Mouse (Mus musculus) T-helper 2 cell (primary cell): ENCODE results near the gene P3h1.

ENCODE experiments used
- in situ Hi-C: fragments of 300-600 bp; cut with MboI, MseI; formaldehyde crosslinking; loops from one replicate; pipeline ENCODE4 v1.15.1; 2025; ENCODE audit warnings: high pct_unique_total_duplicates

Gene P3h1

DNA sequence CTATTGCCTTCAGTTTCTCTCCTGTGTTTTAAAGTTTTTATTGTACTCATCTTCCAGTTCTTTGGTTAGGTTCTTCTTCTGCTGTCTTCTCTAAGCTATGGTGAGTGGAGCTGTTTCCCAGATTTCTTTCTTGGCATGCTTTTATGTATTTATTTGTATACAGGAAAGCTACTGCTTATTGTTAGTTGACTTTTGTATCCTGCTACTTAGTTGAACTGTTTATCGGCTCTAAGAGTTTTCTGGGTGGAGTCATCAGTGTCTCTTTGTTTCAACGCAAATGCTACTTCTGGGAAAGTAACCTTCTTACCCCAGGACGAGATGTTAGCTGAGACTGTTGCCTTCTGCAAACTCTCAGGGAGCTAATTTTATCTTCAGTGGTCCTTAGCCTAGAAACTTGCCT lies 30.7 kb downstream of the P3h1 start:
- in situ Hi-C loops, result no loop called here

DNA sequence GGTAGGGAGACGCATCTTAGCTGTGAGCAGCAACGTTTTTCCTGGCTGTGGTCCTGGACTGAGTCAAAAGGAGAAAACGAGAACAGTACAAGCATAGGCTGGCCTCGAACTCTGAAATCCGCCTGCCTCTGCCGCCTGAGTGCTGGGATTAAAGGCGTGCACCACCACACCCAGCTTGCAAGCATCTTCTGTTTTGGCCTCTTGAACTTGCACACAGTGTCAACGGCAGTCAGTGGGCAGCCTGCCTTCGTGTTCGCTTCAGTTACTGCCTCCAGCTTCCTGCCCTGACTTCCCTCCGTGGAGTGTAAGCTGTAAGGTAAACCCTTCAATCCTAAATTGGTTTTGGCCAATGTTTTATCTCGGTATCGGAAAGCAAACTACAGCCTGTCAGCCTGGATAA lies 33.9 kb downstream of the P3h1 start:
- in situ Hi-C loops, result no loop called here

DNA sequence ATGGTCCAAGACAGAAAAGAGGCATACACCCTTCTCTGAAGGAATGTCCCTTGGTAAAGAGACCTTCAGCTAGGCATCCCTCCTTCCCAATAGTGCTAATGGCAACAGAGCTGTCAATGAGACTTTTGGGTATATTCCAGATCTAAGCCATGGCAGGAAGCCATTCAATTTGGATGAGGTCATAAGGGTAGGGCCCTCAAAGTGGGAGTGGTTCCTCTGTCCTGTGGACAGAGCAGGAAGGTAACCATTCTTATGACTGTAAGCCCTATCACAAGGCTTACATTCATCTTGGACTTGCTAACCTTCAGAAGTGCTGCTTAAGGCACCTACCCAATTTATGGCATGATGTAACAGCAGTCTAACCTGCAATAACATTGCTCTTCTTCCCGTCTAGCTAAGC lies 41.9 kb downstream of the P3h1 start:
- in situ Hi-C loops, result loop anchor here (10.0 to 25.0 kb wide), 2 partner anchors 1288 to 1360 kb away; partner anchors contain the start of genes Ctps and Ipo13

GRCm38 (mm10) chr4:119275226-119275625 lies 42.5 kb downstream of the P3h1 start:
- in situ Hi-C loops, result loop anchor here (10.0 to 25.0 kb wide), 2 partner anchors 1287 to 1360 kb away; partner anchors contain the start of genes Ctps and Ipo13

- in situ Hi-C loops, result loop anchor here (10.0 to 25.0 kb wide), 2 partner anchors 1287 to 1361 kb away; partner anchors contain the start of genes Ctps and Ipo13
These were observed 43.0 kb downstream of the P3h1 start for GRCm38 (mm10) chr4:119275726-119276125.

GRCm38 (mm10) chr4:119278784-119279183 lies 46.1 kb downstream of the P3h1 start:
- in situ Hi-C loops, result loop anchor here (10.0 to 25.0 kb wide), 2 partner anchors 1284 to 1364 kb away; partner anchors contain the start of genes Ctps and Ipo13

DNA sequence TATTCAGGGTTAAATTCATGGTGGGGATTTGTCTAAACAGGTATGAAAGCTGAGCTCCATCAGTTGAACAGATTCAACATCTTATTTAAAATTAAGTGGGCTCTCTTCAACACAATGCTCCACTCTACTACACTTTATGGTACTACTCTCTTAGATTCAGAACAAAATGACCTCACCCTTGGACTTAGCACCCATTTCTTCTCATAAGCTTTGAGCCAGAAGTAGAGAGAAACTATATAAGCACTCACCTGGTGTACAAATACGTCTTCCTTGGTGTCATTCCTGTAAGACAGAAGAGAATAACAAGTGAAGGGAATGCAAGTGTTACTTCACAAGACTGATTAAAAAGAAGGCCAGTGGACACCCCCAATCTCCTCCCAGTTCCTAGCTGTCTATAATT lies 52.1 kb downstream of the P3h1 start:
- in situ Hi-C loops, result loop anchor here (25.0 kb wide), 1 partner anchor 1277 kb away; the partner anchor contains the start of gene Ctps

DNA sequence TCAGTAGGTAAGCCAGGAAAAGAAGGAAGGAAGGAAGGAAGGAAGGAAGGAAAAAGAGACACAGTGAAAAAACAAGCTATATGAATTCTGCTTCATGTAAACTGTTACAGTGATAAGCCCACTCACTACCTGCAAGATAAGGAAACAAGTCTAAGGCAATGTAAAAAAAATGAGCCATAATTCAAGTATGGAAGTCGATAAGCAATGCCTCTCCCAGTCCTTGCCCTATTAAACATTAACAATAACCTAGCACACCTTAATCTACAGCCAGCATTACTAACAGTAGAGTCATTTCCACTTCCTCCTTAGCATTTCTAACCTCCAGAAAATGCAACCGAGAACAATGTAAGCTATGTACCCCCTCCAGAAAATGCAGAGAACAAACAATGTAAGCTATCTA lies 52.6 kb downstream of the P3h1 start:
- in situ Hi-C loops, result loop anchor here (25.0 kb wide), 1 partner anchor 1277 kb away; the partner anchor contains the start of gene Ctps

DNA sequence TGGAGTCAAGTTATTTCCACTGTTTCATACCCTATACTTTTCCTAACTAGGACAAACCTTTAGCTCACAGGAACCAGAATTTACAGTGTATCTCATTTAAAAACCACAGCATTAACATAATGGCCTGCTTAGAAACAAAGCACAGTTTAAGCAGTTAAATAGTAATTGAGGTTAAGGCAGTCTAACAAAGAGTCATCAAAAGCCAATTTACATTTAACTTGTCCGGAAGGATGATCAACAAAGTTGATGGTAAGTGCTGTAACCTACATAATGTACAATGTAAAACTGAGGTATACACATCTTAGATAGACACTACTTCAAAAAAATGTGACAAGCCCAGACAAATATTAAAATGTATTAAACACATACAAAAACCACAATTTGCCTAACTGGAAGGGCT lies 59.2 kb downstream of the P3h1 start:
- in situ Hi-C loops, result loop anchor here (25.0 kb wide), 1 partner anchor 1270 kb away; the partner anchor contains the start of gene Ctps

DNA sequence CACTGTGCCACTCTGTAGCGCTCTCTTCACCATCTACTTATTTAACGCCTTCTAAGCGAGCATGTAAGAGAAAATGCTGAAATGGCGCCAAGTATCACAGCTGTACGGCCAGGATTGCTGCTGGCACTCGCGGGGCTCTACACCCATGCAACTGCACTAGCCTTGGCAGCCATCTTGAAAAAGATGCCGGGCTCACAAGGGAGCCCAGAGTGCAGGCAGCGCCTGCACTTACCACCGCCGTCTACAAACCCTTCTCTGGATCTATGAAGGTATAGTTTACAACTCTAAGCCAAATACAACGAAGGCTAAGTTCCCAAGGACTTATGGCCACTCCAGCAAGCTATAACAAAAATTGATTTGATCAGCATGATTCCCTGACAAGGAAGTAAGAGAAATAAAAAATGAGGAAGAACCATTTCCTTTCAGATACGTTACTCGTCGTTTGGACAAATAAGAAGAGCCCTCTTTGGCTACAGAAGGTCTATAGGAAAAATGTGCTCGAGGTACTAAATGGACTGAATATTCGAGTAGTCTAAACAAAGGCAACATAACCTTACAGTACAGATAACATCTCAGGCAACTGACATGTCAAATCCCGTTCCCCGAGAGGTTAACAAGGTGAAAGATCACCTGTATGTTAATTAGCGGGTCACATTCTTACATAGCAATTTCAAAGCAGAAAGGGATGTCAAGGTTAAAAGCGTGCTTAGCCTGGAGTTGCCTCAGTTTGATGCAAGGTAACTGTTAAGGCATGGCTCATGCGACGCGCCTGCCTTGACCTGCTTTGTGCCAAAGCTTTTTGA lies 60.3 kb downstream of the P3h1 start:
- in situ Hi-C loops, result loop anchor here (25.0 kb wide), 1 partner anchor 1269 kb away; the partner anchor contains the start of gene Ctps

GRCm38 (mm10) chr4:119293574-119294258 lies 61.0 kb downstream of the P3h1 start:
- in situ Hi-C loops, result loop anchor here (25.0 kb wide), 1 partner anchor 1269 kb away; the partner anchor contains the start of gene Ctps

- in situ Hi-C loops, result loop anchor here (25.0 kb wide), 1 partner anchor 1268 kb away; the partner anchor contains the start of gene Ctps
These were observed 61.9 kb downstream of the P3h1 start, which contains the start of gene Ybx1 for GRCm38 (mm10) chr4:119294415-119295133. Gene Ybx1, minus strand, starts transcription at chr4:119294604.

DNA sequence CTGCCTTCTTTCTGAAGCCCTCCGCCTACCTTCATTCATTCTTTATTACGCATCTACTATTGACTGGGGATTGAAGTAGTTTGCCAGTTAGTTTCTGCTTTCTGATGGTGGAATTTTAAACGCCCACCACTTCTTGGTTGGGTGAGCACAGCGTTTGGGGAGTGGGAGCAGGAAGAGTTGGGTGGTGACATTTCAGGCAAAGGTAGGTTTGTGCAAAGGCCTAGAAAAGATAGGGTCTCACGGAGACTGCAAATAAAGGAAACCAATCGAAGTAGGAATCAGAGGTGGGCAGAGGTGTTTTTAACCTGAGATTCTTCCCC lies 62.4 kb downstream of the P3h1 start:
- in situ Hi-C loops, result loop anchor here (25.0 kb wide), 1 partner anchor 1267 kb away; the partner anchor contains the start of gene Ctps

DNA sequence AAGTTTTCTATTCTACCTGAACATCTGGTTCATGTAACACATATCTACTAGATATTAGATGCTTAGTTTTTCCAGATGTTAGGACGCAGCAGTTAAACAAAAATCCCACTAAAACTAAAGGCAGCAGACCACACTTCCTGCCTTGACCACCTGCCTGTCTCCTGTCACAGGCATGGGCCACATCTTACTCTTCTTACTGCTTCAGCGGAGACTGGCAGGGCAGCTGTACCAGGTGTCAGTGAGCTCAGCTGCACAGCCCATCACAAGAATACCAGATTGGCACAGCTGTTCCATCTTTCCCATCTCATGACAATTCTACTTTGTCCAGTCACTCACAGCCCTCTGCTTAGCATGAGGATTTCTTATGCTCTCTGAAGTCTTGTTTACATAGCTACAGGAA lies 64.6 kb downstream of the P3h1 start:
- in situ Hi-C loops, result loop anchor here (25.0 kb wide), 1 partner anchor 1265 kb away; the partner anchor contains the start of gene Ctps
